Mouse (Mus musculus) olfactory bulb, adult 2 months (tissue): ENCODE measurements around the gene Olfml2a. TPM values are rescaled to one million over a fixed set of nuclear protein-coding genes. Genes with fewer than 3 reads are reported as not detected.

ENCODE experiments used
- H3K27ac ChIP-seq: fragments of 200-500 bp; 2 replicates; pipeline ENCODE4 v1.5.1; 2012; ENCODE audit warnings: low read depth, low read length; ENCODE audit not compliant: insufficient read depth
- H3K4me1 ChIP-seq: fragments of 200-500 bp; 2 replicates; pipeline ENCODE4 v1.6.1; 2012; ENCODE audit warnings: low read length; ENCODE audit not compliant: control insufficient read depth, insufficient read depth
- H3K4me3 ChIP-seq: fragments of 200-500 bp; 2 replicates; pipeline ENCODE4 v1.5.1; 2012; ENCODE audit warnings: mild to moderate bottlenecking, low read depth, low read length, moderate library complexity; ENCODE audit not compliant: insufficient read depth
- CTCF ChIP-seq: fragments of 200-500 bp; IDR thresholded peaks from 2 replicates; pipeline ENCODE4 v1.5.1; 2012; ENCODE audit warnings: low read depth, mild to moderate bottlenecking, low read length, moderate library complexity; ENCODE audit not compliant: insufficient read depth
- POLR2A ChIP-seq: fragments of 200-500 bp; IDR thresholded peaks from 2 replicates; pipeline ENCODE4 v1.6.1; 2012; ENCODE audit warnings: mild to moderate bottlenecking, low read depth, low read length, moderate library complexity; ENCODE audit not compliant: insufficient read depth
- WGBS: fragments of 180-500 bp; shearing (Covaris S2); methylation state at CpG from one replicate; pipeline ENCODE4 v1.1.7; 2018; 5-methylcytosine and 5-hydroxymethylcytosine counted together
- polyA plus RNA-seq: library from polyadenylated mRNA; stranded (reverse); fragments of >200 nt; gene quantifications from 2 replicates; pipeline ENCODE4 v1.2.4, GENCODE M21; 2012; ENCODE audit warnings: low replicate concordance; ENCODE audit not compliant: missing spikeins, insufficient read depth, insufficient read length

Gene Olfml2a
- polyA plus RNA-seq, 1 experiment = not detected

GRCm38 (mm10) chr2:38934936-38935335 lies 3.2 kb downstream of the Olfml2a start:
- H3K27ac ChIP-seq = no peak overlapping the region
- 77% methylated on average over 5 of the region's 5 CpGs for WGBS
- TF ChIP-seq POLR2A (no peak), CTCF (no peak)
- H3K4me1 ChIP-seq = peaks cover 25% of the 10 kb centered on the region
- no peak overlapping the region for H3K4me3 ChIP-seq

- H3K27ac ChIP-seq = no peak overlapping the region
- H3K4me1 ChIP-seq = peaks cover 19% of the 10 kb centered on the region
- WGBS = 78% methylated on average over 9 of the region's 9 CpGs
- no peak overlapping the region for H3K4me3 ChIP-seq
- TF ChIP-seq POLR2A (no peak), CTCF (no peak)
These were observed 5.1 kb downstream of the Olfml2a start for GRCm38 (mm10) chr2:38936721-38937378.

GRCm38 (mm10) chr2:38937396-38937795 lies 5.6 kb downstream of the Olfml2a start:
- Histone ChIP-seq H3K27ac (no peak overlapping the region), H3K4me3 (no peak overlapping the region), H3K4me1 (peaks cover 13% of the 10 kb centered on the region)
- TF ChIP-seq CTCF (no peak), POLR2A (no peak)
- 75% methylated on average over 3 of the region's 3 CpGs for WGBS

- H3K4me1 ChIP-seq = peaks cover 12% of the 10 kb centered on the region
- TF ChIP-seq POLR2A (no peak), CTCF (no peak)
- no peak overlapping the region for H3K4me3 ChIP-seq
- WGBS = 100% methylated on average over 1 of the region's 1 CpGs
- no peak overlapping the region for H3K27ac ChIP-seq
These were observed 6.2 kb downstream of the Olfml2a start for GRCm38 (mm10) chr2:38938007-38938406.

GRCm38 (mm10) chr2:38939047-38939446 lies 7.3 kb downstream of the Olfml2a start:
- TF ChIP-seq CTCF (0 out of 2 replicates have a peak, but pooled peaks have one; percentile 10), POLR2A (no peak)
- Histone ChIP-seq H3K4me3 (no peak overlapping the region), H3K4me1 (peaks cover 10% of the 10 kb centered on the region), H3K27ac (no peak overlapping the region)
- WGBS = 71% methylated on average over 2 of the region's 2 CpGs

- Histone ChIP-seq H3K27ac (no peak overlapping the region), H3K4me1 (no peaks in the 10 kb centered on the region), H3K4me3 (no peak overlapping the region)
- WGBS = 90% methylated on average over 14 of the region's 14 CpGs
- TF ChIP-seq CTCF (no peak), POLR2A (no peak)
These were observed 9.6 kb downstream of the Olfml2a start for GRCm38 (mm10) chr2:38941426-38941825.

- no peak overlapping the region for H3K4me3 ChIP-seq
- no peak for TF ChIP-seq POLR2A
- no peaks in the 10 kb centered on the region for H3K4me1 ChIP-seq
- H3K27ac ChIP-seq = no peak overlapping the region
- WGBS = 92% methylated on average over 2 of the region's 2 CpGs
These were observed 10.1 kb downstream of the Olfml2a start for GRCm38 (mm10) chr2:38941898-38942297.

GRCm38 (mm10) chr2:38943161-38943560 lies 11.4 kb downstream of the Olfml2a start:
- Histone ChIP-seq H3K4me1 (no peaks in the 10 kb centered on the region), H3K27ac (no peak overlapping the region), H3K4me3 (no peak overlapping the region)
- no peak for TF ChIP-seq POLR2A
- no peak for TF ChIP-seq CTCF
- 77% methylated on average over 5 of the region's 5 CpGs for WGBS

- Histone ChIP-seq H3K4me1 (no peaks in the 10 kb centered on the region), H3K27ac (no peak overlapping the region), H3K4me3 (no peak overlapping the region)
- 46% methylated on average over 2 of the region's 2 CpGs for WGBS
- TF ChIP-seq CTCF = no peak
- no peak for TF ChIP-seq POLR2A
These were observed 12.2 kb downstream of the Olfml2a start for GRCm38 (mm10) chr2:38943977-38944376.

- no peak overlapping the region for H3K27ac ChIP-seq
- TF ChIP-seq CTCF (no peak), POLR2A (no peak)
- 82% methylated on average over 3 of the region's 3 CpGs for WGBS
These were observed 12.8 kb downstream of the Olfml2a start for GRCm38 (mm10) chr2:38944460-38945161.

More at GRCm38 (mm10) chr2:38944460-38945161, 12.8 kb downstream of the Olfml2a start:
- Histone ChIP-seq H3K4me1 (no peaks in the 10 kb centered on the region), H3K4me3 (no peak overlapping the region)
